Mouse (Mus musculus): ENCODE measurements around the gene Rbm3. TPM values are rescaled to one million over a fixed set of nuclear protein-coding genes. Genes with fewer than 3 reads are reported as not detected.
A peak's percentile ranks its signal among the peaks of the same experiment; 100 is the strongest.

The Rbm3 gene
- 135 and 224 TPM in 2 replicates for polyA plus RNA-seq (2012; rRNA removed)
- 317 and 352 TPM in 2 replicates for polyA plus RNA-seq (2014; fragmentation: Nextera tagmentation; extraction: Ambion mirVana)

DNA sequence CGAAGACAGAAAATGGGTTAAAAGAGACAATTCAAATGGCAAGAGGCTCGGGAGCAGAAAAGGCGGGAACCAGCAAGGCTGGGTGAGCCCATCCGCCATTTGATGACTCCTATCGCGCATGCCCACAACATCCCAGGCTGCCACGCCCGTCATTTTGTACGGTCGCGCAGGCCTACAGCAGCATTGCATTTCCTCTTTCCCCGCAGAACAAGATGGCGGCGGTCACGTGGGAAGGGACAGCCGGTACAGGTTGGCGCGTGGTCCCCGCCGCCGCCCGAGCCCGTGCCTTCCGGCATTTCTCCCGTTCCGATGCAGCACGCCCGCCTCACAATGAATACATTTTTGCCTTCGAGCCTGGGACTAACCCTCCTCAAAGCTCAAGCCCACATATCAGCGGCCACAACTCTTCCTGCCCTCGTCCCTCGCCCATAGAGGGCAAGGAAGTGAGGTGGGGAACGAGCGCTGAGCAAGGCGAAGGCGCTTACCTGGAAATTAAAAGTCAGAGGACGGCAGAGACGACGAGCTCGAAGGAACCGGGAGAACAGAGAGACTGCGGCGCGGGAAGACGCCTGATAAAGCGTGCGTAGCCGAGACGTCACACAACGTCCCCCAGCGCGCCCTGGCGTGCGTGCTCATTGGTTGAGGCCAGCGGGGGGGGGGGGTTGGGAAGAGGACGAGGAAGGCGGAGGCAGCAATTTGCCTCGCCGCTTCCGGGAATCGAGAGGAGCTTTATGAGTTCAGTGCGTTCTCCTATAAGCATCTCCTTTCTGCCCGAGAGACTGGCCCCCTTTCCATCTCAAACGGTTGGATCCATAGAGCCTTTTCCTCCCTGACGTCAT, at the start of gene Rbm3:
Gene Rbm3, minus strand, starts transcription at position 728 of the 839 bp plus-strand sequence.
- DNase-seq (ENCODE audit: low read depth in 3 of 3, low spot score in 3 of 3) (peak; percentile 80 to 85 (median 82)), ATAC-seq (ENCODE audit: insufficient read depth) (peak; percentile 95)
- Histone ChIP-seq H3K4me3 (ENCODE audit: insufficient read depth in 1 of 2, low read depth in 2 of 2, low read length in 2 of 2) (peak within 1 kb of the TSS; percentile 84 to 95), H3K4me2 (ENCODE audit: low read depth) (peak within 1 kb of the TSS; percentile 91), H3K9ac (replicated peaks) (peak within 1 kb of the TSS; percentile 91), H3K27me3 (ENCODE audit: control insufficient read depth, insufficient read depth, low read length) (no peaks in the 10 kb centered on the region), H3K9me3 (ENCODE audit: control insufficient read depth, low read length) (no peaks in the 10 kb centered on the region), H3K36me3 (replicated peaks; ENCODE audit: control insufficient read depth, insufficient read depth, low read depth) (peaks cover 37% of the 10 kb centered on the region), H3K27ac (peak within 1 kb of the TSS; percentile 90), H3K4me1 (replicated peaks; ENCODE audit: control insufficient read depth in 2 of 2, insufficient read depth in 2 of 2, low read length in 1 of 2) (peaks cover 0 to 14% of the 10 kb centered on the region in 2 experiments; a peak in 2 of 4 replicates)
- TF ChIP-seq EP300 (IDR thresholded peaks at IDR 0.05; ENCODE audit: low read depth), result no peak; the same call in 1 of the 2 replicates
- no peak for TF ChIP-seq CTCF (IDR thresholded peaks at IDR 0.05; ENCODE audit: low read depth)
- 12% methylated on average over 61 of the region's 65 CpGs for WGBS (ENCODE audit: insufficient replicate concordance)

GRCm38 (mm10) chrX:8193419-8193723, 47.7 kb upstream of the Rbm3 start, which contains the start of gene Ebp:
Gene Ebp (minus strand): TSS chrX:8193512.
- H3K27me3 ChIP-seq (ENCODE audit: control insufficient read depth, insufficient read depth, low read length), result no peaks in the 10 kb centered on the region
- peak within 1 kb of the TSS; percentile 80 for H3K4me2 ChIP-seq (ENCODE audit: low read depth)
- H3K9me3 ChIP-seq (ENCODE audit: control insufficient read depth, low read length), result no peaks in the 10 kb centered on the region
- 16% methylated on average over 10 of the region's 10 CpGs for WGBS (ENCODE audit: insufficient replicate concordance)
- ATAC-seq (ENCODE audit: insufficient read depth) (peak; percentile 3; the same call in 1 of the 2 replicates), DNase-seq (ENCODE audit: low read depth in 3 of 3, low spot score in 3 of 3) (no peak)
- H3K9ac ChIP-seq (replicated peaks), result peak within 1 kb of the TSS; percentile 79
- TF ChIP-seq EP300 (IDR thresholded peaks at IDR 0.05; ENCODE audit: low read depth), result no peak
- TF ChIP-seq CTCF (IDR thresholded peaks at IDR 0.05; ENCODE audit: low read depth), result no peak
- H3K4me1 ChIP-seq (replicated peaks; ENCODE audit: control insufficient read depth in 2 of 2, insufficient read depth in 2 of 2, low read length in 1 of 2), result peaks cover 0 to 9% of the 10 kb centered on the region in 2 experiments; a peak in 2 of 4 replicates
- H3K36me3 ChIP-seq (replicated peaks; ENCODE audit: control insufficient read depth, insufficient read depth, low read depth), result no peaks in the 10 kb centered on the region
- peak within 1 kb of the TSS; percentile 69 to 98 for H3K4me3 ChIP-seq (ENCODE audit: insufficient read depth in 1 of 2, low read depth in 2 of 2, low read length in 2 of 2)
- H3K27ac ChIP-seq, result peak within 1 kb of the TSS; percentile 63

- peak overlapping the region; percentile 63 for H3K27ac ChIP-seq
- TF ChIP-seq EP300 (IDR thresholded peaks at IDR 0.05; ENCODE audit: low read depth) (no peak), CTCF (IDR thresholded peaks at IDR 0.05; ENCODE audit: low read depth) (no peak)
Observed at GRCm38 (mm10) chrX:8192640-8193418, 47.1 kb upstream of the Rbm3 start.

DNA sequence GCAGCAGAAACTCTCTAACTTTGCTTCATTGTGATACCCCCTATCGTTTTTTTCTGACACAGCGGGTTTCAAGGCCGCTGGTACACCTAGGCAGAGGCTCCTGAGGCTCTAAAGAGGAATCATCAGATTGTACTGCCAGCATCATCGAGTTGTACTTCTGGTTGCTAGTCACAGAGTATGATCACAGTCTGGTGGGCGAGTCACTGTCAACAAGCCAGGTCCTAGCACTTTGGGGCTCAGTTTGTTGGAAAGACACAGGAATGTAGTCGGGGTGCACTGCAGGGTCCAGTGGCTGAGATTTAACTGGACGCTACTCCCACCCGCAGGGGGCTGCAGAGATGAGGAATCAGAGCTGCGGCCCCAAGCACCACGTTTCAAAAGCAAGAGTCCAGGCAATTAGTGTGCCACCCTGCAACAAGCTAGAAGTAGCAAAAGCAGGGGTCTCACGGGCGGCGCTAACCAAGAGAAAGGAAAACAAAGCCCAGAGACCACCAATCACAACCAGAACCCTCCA, 46.5 kb upstream of the Rbm3 start:
- no peak for TF ChIP-seq CTCF (IDR thresholded peaks at IDR 0.05; ENCODE audit: low read depth)
- no peak for TF ChIP-seq EP300 (IDR thresholded peaks at IDR 0.05; ENCODE audit: low read depth)
- no peaks in the 10 kb centered on the region for H3K36me3 ChIP-seq (replicated peaks; ENCODE audit: control insufficient read depth, insufficient read depth, low read depth)
- peak overlapping the region; percentile 79 for H3K9ac ChIP-seq (replicated peaks)
- DNase-seq (ENCODE audit: low read depth in 3 of 3, low spot score in 3 of 3) (no peak), ATAC-seq (ENCODE audit: insufficient read depth) (no peak)
- H3K4me3 ChIP-seq (ENCODE audit: insufficient read depth in 1 of 2, low read depth in 2 of 2, low read length in 2 of 2), result peak overlapping the region; percentile 69 to 98
- H3K4me2 ChIP-seq (ENCODE audit: low read depth), result peak overlapping the region; percentile 80
- no peaks in the 10 kb centered on the region for H3K27me3 ChIP-seq (ENCODE audit: control insufficient read depth, insufficient read depth, low read length)
- no peaks in the 10 kb centered on the region for H3K9me3 ChIP-seq (ENCODE audit: control insufficient read depth, low read length)
- 6% methylated on average over 13 of the region's 13 CpGs for WGBS (ENCODE audit: insufficient replicate concordance)
- H3K27ac ChIP-seq, result peak overlapping the region; percentile 63
- peaks cover 0 to 9% of the 10 kb centered on the region in 2 experiments; a peak in 2 of 4 replicates for H3K4me1 ChIP-seq (replicated peaks; ENCODE audit: control insufficient read depth in 2 of 2, insufficient read depth in 2 of 2, low read length in 1 of 2)

More at GRCm38 (mm10) chrX:8192640-8193418, 47.1 kb upstream of the Rbm3 start:
- no peaks in the 10 kb centered on the region for H3K27me3 ChIP-seq (ENCODE audit: control insufficient read depth, insufficient read depth, low read length)
- peak overlapping the region; percentile 69 to 98 for H3K4me3 ChIP-seq (ENCODE audit: insufficient read depth in 1 of 2, low read depth in 2 of 2, low read length in 2 of 2)
- no peaks in the 10 kb centered on the region for H3K9me3 ChIP-seq (ENCODE audit: control insufficient read depth, low read length)
- no peaks in the 10 kb centered on the region for H3K36me3 ChIP-seq (replicated peaks; ENCODE audit: control insufficient read depth, insufficient read depth, low read depth)
- peak overlapping the region; percentile 79 for H3K9ac ChIP-seq (replicated peaks)
- peak overlapping the region; percentile 80 for H3K4me2 ChIP-seq (ENCODE audit: low read depth)
- peaks cover 0 to 9% of the 10 kb centered on the region in 2 experiments; a peak in 2 of 4 replicates for H3K4me1 ChIP-seq (replicated peaks; ENCODE audit: control insufficient read depth in 2 of 2, insufficient read depth in 2 of 2, low read length in 1 of 2)
- WGBS (ENCODE audit: insufficient replicate concordance), result 6% methylated on average over 38 of the region's 38 CpGs
- ATAC-seq (ENCODE audit: insufficient read depth) (peak; percentile 100), DNase-seq (ENCODE audit: low read depth in 3 of 3, low spot score in 3 of 3) (peak; percentile 78 to 87 (median 83))
